Mouse (Mus musculus) layer of hippocampus, adult 8-10 months (tissue): ENCODE results near the gene Kcnv2. TPM values are rescaled to one million over a fixed set of nuclear protein-coding genes. Genes with fewer than 3 reads are reported as not detected.
A peak's percentile ranks its signal among the peaks of the same experiment; 100 is the strongest.

Experiments used
- DNase-seq, 2 experiments: peaks; one replicate each; pipeline ENCODE4 v3.0.0; 2022; ENCODE audit warnings: low spot score in 2 of 2
- total RNA-seq, 4 experiments: library from RNA; stranded (reverse); gene quantifications; 2 replicates each; pipeline ENCODE4 v1.2.4; 2022

The Kcnv2 gene
- total RNA-seq, result under 1 TPM in 2 of 4 experiments, not detected in 2; 0.07 to 0.12 TPM

DNA sequence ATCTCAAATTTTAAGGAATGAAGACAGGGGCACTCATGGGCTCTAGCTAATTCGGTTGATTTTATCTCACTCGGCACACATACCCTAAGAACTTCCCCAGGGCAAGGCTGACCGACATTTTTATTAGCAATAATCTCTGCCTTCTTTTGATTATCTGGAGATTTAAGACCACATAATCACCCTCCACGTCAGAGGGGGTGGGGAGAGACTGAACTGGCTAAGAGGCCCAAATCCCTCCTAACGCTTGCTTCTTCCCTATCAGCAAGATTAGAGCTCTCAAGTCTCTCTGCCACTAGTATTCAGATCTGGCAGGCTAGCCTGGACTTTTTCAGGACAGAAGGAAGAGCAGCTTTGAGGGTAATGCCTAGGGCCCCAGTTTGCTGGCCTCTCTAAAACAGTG, at the start of gene Kcnv2:
Kcnv2 (plus strand) TSS at position 308 of the 400 bp plus-strand sequence.
- DNase-seq, result no peak

DNA sequence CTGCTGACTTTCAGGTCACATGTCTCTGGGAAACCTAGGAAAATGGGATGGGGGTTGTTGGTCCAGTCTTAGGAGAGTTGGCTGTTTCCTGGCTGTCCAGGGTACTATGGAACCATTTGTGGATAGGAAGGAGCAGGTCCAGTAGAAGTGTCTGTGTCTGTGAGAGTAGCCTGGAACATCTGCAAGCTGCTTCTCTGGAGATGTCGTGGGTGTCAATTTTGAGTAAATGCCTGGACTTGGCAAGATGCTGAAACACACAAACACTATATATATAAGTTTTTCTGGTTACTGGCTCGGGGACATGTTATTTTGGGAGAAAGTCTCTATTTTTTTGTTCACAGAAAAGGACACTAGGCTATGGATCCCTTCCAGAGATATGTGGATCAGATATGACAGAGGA, 49.0 kb upstream of the Kcnv2 start:
- no peak for DNase-seq

DNA sequence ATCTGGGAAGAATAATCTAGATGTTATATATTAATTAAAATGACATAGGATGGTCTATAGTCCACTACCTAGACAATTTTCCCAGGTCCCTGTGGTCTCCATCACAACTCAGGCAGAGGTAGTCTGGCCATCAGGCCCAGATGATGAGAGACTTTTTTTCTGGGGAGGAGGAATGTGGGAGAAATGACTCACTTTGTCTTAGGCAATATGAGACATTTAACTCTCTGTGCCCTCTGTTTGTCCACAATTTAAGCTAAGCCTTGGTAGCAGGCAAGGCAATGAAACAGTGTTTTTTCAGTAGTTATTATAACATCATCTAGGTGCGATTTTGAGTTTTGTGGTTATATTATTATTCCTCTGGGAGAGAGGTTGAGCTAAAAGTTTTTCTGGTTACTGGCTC, 48.0 kb upstream of the Kcnv2 start:
- DNase-seq, result no peak

DNA sequence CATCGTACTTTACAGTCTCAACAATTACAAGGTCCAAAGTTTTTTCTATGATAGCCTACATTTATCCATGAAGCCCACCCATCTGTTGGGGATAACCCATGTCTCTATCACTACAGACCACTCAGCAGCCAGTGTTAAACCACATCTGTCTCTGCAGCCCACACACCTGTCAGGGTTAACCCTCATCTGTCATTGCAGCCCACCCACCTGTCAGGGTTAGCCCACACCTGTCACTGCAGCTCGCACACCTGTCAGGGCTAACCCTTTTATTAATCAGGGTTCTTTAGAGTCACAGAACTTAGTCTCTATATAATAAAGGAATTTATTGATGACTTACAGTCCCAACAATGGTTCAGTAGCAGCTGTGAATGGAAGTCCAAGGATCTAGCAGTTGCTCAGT, 43.2 kb upstream of the Kcnv2 start:
- no peak for DNase-seq

DNA sequence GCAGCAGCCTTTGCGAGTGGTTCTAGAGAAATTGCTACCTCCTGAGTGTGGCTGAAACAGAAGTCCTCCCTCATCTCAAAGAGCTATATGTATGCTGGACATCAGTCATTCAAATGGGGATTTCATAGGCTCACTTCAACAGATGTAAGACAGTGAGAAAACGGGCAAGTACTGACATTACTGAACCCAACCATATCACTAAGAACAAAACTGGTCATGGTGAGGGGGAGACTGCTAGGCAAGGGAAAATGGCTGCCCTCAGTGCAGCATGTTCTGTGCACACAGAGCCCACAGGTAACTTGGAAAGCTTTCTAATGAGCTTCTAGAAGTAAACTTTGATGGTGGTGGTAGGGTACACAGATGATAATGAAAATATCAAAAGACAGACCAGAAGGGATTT, 12.3 kb upstream of the Kcnv2 start:
- DNase-seq, result no peak

DNA sequence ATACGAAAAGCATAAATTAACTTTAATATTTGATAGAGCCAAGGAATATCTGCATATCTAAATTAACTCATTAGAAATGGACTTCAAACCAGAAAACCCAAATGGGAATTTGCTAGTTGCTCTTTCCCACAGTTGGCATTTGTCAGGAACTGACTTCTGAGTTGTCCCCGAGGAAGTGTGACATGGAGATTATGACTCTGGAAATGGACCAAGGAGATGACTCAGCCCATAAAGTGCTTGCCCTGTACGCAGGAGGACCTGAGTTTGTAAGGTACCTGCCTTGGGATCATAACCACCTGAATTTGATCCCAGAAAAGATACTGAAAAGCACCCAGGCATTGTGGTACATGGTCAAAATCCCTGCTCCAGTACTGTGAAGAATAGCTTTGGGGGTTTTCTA, 11.1 kb upstream of the Kcnv2 start:
- no peak for DNase-seq

DNA sequence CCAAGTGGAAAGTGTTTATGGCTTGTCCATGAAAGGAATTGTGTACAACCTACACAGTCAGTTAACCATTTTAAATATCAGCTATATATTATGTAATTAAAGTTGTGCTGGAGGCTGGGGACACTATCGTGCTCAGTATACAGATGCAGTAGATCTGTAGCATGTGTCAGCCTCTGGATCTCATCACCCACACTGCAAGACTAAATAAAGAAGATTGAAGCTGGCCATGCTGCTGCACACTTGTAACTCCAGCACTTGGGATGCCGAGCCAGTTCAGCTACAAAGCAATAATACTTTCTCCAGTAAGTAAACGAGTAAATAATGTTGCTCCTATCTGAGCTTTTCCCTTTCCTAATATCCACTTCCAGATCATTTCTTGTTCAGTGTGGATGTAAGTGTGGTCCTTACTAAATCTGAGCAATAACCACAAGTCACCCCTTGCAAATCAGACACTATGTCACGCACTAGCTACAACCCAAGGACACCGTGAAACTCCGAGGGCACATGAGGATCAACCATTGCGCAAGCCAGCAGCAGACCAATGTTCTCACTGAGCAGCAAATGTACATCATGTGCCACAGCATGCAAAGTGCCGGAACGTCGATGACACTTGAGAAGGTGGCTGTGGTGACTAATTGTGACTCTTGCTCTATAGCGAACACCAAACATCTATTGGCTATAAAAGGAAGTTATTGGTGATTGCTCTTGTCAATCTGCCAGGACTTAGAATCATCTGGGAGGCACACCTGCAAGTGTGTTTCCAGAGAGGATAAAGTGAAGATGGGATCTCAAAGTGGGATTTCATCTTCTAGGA, 9.9 kb upstream of the Kcnv2 start:
- DNase-seq, result no peak

DNA sequence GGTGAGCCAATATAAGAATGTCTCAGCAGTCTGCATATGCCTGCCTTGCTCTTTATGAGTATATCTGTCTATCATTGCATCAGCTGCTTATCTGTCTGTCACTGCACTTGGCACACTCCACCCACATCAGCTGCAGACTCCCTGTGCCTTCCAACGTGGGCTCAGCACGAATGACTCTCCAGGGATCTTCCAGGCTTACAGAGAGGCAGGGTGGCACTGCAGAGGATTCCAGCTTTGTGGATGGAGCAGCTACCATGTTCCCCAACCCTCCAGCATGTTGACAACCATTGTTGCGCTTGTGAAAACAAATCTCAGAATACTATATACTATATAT, 9.3 kb upstream of the Kcnv2 start:
- DNase-seq, result peak in 1 of 2 experiments; percentile 5

DNA sequence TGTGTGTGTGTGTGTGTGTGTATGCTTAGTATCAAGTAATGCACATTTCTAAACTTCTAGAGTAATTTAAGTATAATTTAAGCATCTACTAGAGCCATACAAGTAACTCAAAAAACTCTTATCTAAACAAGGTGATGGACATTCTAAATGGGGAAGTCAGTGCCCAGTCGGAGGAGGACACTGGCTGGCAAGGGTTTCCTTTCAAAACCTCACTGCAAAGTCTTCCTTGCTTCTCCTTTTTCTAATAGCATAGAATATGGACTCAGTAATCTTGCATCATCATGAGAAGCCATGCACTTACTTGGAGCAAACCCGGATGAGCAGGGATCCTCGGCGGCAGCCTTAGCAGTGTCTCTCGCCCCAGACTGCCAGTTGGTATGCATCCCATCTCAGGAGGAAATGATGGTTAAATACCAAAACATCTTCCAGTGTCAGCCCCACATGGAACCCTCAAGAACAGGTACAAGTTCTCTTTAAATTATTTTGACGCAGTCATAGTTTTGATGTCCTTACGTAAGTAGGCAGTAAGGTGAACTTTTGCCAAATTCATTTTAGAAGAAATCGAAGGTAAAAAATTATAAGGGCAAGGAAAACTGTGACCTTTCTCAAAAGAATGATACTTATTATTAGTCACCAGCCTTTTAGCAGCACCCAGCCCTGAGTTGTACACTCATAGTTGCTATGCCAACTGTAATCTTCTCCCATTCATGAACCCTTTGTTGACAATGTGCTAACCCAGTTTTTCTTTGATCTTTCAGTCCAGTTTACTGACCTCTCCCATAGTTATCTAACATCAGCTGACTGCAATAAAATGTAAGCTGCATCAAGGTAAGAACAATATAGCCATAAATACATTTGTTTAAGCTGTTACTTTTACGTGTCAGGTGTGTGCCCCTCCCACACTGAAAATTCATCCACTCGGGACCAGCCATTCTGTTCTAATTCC, 5.8 kb upstream of the Kcnv2 start:
- DNase-seq, result no peak

DNA sequence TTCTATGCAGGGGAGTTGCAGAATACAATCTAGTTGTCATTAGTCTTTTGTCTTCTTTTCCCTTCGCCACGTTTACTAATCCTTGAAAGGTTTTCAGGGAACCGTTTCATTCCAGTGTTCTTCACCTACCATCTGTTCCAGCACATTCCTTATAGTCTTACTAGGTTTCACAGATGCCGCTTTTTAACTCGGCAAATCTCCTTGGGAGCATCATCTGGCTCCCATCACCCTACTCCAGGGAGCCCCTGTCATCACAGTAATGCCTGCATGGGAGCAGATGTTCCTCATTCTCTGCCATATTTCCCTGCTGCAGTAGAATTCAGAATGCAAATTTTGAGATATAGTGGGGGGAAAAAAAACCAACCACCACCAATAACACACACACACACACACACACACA, 5.1 kb upstream of the Kcnv2 start:
- peak; percentile 22 to 29 for DNase-seq

DNA sequence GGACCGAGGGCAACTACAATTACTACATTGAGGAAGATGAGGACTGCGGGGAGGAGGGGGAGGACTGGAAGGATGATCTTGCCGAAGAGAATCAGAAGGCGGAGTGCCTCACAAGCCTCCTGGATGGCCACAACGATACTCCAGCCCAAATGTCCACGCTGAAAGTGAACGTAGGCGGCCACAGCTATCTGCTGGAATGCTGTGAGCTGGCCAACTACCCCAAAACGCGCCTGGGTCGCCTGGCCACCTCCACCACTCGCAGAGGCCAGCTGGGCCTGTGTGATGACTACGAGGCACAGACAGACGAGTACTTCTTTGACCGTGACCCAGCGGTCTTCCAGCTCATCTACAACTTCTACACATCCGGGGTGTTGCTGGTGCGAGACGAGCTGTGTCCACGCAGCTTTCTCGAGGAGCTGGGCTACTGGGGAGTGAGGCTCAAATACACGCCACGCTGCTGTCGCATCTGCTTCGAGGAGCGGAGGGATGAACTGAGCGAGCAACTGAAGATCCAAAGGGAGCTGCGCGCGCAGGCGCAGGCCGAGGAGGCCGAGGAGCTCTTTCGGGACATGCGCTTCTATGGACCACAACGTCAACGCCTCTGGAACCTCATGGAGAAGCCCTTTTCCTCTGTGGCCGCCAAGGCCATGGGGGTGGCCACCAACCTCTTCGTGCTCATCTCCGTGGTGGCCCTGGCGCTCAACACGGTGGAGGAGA, 681 bp downstream of the Kcnv2 start:
- no peak for DNase-seq

DNA sequence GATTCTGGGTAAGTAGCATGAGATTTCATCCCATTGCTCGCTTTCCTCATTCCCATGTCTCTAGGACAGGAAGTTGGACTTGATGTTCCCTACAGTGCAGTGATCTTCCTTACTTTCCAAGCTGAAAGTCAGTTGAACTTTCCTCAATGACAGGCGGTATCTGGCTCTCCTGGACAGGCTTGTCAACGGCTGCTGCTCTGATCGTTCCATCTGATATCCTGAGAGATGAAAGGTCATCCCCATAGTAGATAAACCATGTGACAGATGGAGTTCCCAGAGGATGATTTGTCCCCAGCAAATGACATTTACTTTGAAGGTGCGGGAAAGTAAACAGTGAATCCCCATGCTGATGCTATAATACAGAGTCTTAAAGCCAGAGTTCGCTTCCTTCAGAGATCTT, 3.2 kb downstream of the Kcnv2 start:
- no peak for DNase-seq

DNA sequence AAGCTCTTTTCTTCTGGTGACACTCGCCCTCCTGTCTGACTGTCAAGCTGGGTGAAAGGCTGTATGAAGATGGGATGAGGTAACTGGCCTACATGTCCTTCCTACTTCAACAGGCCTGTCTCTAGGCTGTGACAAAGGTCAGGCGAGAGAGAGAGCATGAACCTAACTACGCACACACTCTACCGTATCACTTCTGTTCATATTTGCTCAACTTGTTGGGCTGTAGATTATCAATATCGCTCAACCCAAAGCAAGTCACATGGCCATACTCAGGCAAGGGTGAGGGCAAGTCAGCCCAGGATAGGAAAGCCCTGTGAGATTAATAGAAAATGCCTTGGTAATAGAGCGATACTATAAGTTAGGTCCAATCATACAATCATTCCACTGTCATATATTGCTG, 5.2 kb downstream of the Kcnv2 start:
- no peak for DNase-seq

DNA sequence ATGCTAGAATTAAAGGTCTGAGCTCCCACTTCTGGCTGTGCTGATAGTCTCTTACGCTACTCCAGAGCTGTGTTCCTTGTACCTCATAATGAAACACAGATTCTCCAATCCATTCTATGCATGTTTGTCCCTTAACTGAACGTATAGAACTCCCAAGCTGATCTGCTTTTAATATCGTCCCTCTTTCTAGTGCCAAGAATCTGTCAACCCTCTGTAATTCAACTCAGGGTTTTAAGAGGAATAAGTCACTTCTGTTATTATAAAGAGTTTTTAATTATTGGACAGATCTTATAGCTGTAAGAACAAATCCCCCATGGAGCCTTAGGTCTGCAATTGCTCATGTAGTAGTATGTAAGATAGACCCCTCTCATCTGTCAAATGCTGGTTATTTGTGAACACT, 5.8 kb downstream of the Kcnv2 start:
- DNase-seq, result no peak

DNA sequence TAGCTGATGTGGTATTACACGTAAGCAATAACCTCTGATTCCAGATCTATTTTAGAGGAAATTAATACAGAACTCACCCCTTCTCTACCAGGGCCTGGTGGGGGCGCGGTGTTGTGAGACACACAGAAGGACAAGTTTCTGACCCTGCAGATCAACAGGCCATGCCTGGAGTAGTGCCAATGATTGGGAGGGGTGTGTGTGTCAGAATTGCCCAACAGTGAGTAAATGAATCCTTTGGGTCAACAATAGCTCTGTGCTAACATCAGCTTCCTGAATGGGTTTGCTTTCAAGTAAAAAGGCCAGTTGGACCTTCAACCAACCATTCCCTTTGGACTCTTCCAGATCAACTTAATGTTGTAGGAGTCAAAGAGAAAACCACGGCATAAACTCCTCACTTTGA, 6.3 kb downstream of the Kcnv2 start:
- no peak for DNase-seq

DNA sequence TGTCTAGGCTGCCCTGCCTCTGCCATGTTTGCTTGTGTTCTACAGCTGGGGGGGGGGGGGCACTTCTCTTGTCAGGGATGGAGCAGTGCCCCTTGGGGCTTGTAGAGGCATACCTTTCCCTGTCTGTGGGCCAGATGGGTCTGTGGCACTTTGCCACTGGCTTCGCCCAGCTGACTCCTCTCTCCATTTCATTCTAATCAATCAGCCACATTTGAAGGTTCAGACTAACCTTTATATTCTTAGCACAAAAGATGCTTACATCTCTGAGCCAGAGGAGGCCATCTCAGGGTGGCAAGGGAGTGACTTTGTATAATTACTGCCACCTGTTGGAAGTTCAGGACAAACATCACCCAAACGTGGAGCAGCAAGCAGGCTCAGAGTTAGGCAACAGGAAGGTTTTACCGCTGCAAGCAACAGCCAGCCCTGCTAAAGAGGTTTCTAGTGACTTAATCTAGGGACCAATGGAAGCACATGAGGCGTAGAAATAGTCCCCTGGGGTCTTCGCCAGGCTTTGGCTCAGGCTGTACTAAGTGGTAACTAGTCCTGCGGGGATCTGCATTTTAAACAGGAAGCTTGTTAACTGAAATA, 9.9 kb downstream of the Kcnv2 start:
- DNase-seq, result no peak

DNA sequence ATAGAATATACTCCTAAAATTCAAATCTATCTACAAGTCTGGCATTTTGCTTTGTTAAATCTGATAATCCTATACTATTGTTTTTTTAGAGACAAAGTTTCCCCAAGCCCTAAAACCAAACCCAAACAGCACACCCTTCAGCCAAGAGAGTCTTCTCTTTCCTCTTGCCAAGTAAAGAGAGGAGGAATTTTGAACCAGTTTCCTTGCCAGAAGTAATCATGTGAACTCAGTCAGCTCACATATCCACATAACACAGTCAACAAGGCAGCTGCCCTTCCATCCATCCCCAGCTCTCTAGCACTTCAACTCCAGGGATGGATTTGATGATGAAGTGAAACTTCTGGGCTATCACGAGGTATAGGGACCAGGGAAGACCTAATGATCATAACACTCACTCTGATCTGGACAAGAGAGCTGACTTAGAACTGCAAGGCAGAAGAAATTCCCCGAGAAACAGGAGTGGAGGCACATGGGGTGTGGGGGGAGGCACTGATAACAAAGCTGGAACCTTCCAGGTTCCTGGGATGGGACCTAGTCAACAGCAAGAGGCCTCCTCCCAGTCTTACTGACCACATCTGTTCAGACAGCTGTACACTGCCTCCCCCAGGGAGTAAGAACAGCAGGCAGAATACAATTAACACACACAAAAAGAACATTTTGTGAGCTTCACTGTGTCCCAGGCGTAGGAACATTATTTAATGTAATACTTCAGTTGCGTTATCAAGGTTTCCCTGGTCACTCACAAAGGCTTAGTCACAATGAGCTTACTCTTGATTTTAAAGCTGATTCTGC, 13.9 kb downstream of the Kcnv2 start:
- DNase-seq, result no peak

DNA sequence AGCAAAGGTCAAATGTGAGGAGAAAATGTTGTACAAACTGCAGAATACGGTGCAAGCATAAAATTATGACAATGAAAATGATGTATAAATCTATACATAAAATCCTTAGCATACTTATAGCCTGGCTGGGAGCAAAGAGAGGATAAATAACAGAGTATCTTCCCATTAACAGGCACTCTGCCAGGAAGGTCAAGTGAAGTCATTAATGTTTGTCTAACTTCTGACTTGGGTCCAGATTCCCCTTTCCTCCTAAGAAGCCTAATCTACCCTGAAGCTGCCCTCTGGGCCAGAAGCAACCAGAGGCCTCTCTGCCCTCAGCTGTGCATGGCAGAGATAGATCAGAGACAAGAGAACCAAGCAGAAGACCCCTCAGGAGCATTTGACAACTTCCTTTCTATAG, 24.1 kb downstream of the Kcnv2 start:
- DNase-seq, result no peak

DNA sequence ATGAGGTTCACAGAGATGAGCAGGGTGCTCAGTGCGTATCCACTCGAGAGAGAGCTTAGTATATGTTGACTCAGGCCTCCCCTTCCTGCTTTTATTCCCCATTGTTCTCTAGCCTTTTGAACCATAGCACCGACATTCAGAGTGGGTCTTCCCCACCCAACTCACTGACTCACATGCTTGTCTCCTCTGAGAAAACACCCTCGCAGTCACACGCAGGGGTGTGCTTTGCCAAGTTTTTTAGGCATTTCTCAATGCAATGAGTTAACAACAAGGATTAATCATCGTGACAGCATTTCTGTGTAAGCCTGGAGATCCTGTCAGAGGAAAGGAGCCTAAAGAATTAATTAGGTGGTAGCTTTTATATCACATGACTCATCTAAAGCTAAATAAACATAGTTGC, 29.3 kb downstream of the Kcnv2 start:
- DNase-seq, result peak; percentile 17 to 23

DNA sequence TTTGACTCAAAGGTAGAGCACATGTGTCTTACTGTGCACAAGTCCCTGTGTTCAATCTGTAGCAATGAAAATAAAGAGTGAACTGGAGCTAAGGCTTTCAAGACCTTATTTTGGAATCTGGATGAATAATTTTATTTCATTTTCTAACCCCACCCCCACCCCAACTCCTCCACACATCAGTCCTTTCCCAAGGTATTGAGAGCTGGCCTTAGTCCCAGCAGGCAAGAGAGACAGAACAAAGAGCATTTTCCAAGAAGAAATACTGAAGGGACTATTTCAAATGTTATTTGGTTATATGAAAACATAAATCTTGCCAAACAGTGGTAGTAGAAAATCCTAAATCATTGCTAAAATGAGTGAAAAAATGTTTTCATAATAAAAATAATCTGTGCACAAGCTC, 38.0 kb downstream of the Kcnv2 start:
- no peak for DNase-seq

DNA sequence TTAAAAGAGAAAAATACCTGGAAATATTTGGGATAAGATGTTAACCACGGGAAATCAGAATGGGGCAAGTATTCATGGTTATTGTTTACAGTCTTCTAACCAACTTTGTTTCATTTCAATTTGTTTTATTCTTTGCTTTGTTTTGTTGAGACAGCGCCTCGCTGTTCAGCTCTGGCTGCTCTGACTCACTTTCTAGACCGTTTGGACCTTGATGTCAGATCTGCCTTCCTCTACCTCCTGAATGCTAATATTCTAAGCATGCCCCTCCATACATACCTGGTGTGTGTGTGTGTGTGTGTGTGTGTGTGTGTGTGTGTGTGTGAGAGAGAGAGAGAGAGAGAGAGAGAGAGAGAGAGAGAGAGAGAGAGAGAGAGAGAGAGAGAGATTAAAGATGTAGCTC, 41.5 kb downstream of the Kcnv2 start:
- DNase-seq, result no peak
